In genomic region chr4:129701503-129702377, GRCm38 (mm10) we compare ENCODE assay signal across 8 mouse cellular contexts. TPM values are rescaled to one million over a fixed set of nuclear protein-coding genes. Genes with fewer than 3 reads are reported as not detected.
DNase-seq lines count a peak whose midpoint lies in the region; ATAC-seq and TF ChIP-seq lines count a peak whose summit lies in the region.

No protein-coding gene starts in this region.

- 29% methylated on average over 17 of the region's 17 CpGs for WGBS in forebrain, postnatal 0 days
- 50% methylated on average over 17 of the region's 17 CpGs for WGBS in lung, embryonic 14.5 days
- WGBS in olfactory bulb, adult 2 months, result 20% methylated on average over 17 of the region's 17 CpGs
- WGBS in thymus, adult 2 months, result 52% methylated on average over 17 of the region's 17 CpGs

- H3K9me3 ChIP-seq in forebrain, postnatal 0 days (ENCODE audit: low read length), result no peaks in the 10 kb centered on the region
- H3K9me3 ChIP-seq in lung, embryonic 14.5 days (ENCODE audit: low read depth, low read length), result no peaks in the 10 kb centered on the region

- no peaks in the 10 kb centered on the region for H3K27me3 ChIP-seq in forebrain, postnatal 0 days (ENCODE audit: insufficient read depth, low read length)
- no peaks in the 10 kb centered on the region for H3K27me3 ChIP-seq in lung, embryonic 14.5 days (ENCODE audit: insufficient read depth, low read length)
- H3K27me3 ChIP-seq in thymus, adult 2 months (ENCODE audit: control insufficient read depth, insufficient read depth, low read length), result no peaks in the 10 kb centered on the region

- H3K27ac ChIP-seq in forebrain, postnatal 0 days (ENCODE audit: low read depth, low read length), result peak overlapping the region; percentile 82
- peak overlapping the region; percentile 89 for H3K27ac ChIP-seq in layer of hippocampus, adult 2 months
- H3K27ac ChIP-seq in lung, embryonic 14.5 days (ENCODE audit: low read depth), result peak overlapping the region; percentile 73
- H3K27ac ChIP-seq in olfactory bulb, adult 2 months (ENCODE audit: insufficient read depth, low read depth, low read length), result peak overlapping the region; percentile 79
- no peak overlapping the region for H3K27ac ChIP-seq in thymus, adult 2 months (ENCODE audit: control insufficient read depth, insufficient read depth, low read length)

- peaks cover 31% of the 10 kb centered on the region for H3K36me3 ChIP-seq in forebrain, postnatal 0 days (ENCODE audit: insufficient read depth)
- peaks cover 52% of the 10 kb centered on the region for H3K36me3 ChIP-seq in lung, embryonic 14.5 days (ENCODE audit: insufficient read depth)
- H3K36me3 ChIP-seq in thymus, adult 2 months (ENCODE audit: control insufficient read depth, insufficient read depth, low read length), result peaks cover 34% of the 10 kb centered on the region

- no peak overlapping the region for H3K4me3 ChIP-seq in forebrain, postnatal 0 days (ENCODE audit: low read depth, low read length)
- H3K4me3 ChIP-seq in layer of hippocampus, adult 2 months, result peak overlapping the region; percentile 27
- no peak overlapping the region for H3K4me3 ChIP-seq in lung, embryonic 14.5 days (ENCODE audit: low read depth, low read length)
- H3K4me3 ChIP-seq in olfactory bulb, adult 2 months (ENCODE audit: insufficient read depth, low read depth, low read length), result no peak overlapping the region
- no peak overlapping the region for H3K4me3 ChIP-seq in thymus, adult 2 months (ENCODE audit: control insufficient read depth, insufficient read depth, low read length)

- peak; percentile 90 for TF ChIP-seq CTCF in forebrain, postnatal 0 days (IDR thresholded peaks at IDR 0.05; ENCODE audit: low read depth)
- TF ChIP-seq CTCF in layer of hippocampus, adult 2 months (conservative IDR thresholded peaks at IDR 0.05), result peak; percentile 91
- TF ChIP-seq CTCF in lung, embryonic 14.5 days (IDR thresholded peaks at IDR 0.05; ENCODE audit: low read depth), result peak; percentile 83
- no peak for TF ChIP-seq CTCF in olfactory bulb, adult 2 months (IDR thresholded peaks at IDR 0.05; ENCODE audit: insufficient read depth, low read depth, low read length)
- no peak for TF ChIP-seq CTCF in thymus, adult 2 months (IDR thresholded peaks at IDR 0.05; ENCODE audit: borderline replicate concordance, control insufficient read depth, extremely low read depth, insufficient read depth, low read length, poor library complexity)

- H3K9ac ChIP-seq in forebrain, postnatal 0 days, result peak overlapping the region; percentile 37; the same call in 1 of the 2 replicates
- H3K9ac ChIP-seq in lung, embryonic 14.5 days, result no peak overlapping the region

- peaks cover 18% of the 10 kb centered on the region; the same call in 1 of the 2 replicates for H3K4me1 ChIP-seq in forebrain, postnatal 0 days (ENCODE audit: insufficient read depth)
- H3K4me1 ChIP-seq in lung, embryonic 14.5 days (ENCODE audit: insufficient read depth), result peaks cover 17% of the 10 kb centered on the region
- peaks cover 9% of the 10 kb centered on the region for H3K4me1 ChIP-seq in olfactory bulb, adult 2 months (ENCODE audit: control insufficient read depth, insufficient read depth, low read length)
- peaks cover 3% of the 10 kb centered on the region for H3K4me1 ChIP-seq in thymus, adult 2 months (replicated peaks; ENCODE audit: control insufficient read depth, insufficient read depth, low read length)

- TF ChIP-seq POLR2A in olfactory bulb, adult 2 months (IDR thresholded peaks at IDR 0.05; ENCODE audit: insufficient read depth, low read depth, low read length), result no peak
- no peak for TF ChIP-seq POLR2A in thymus, adult 2 months (IDR thresholded peaks at IDR 0.05; ENCODE audit: control insufficient read depth, extremely low read depth, insufficient read depth, low read length, poor library complexity)

- ATAC-seq in forebrain, postnatal 0 days, result peak; percentile 56
- ATAC-seq in lung, embryonic 14.5 days (ENCODE audit: insufficient read depth), result peak; percentile 18; the same call in 1 of the 2 replicates

- DNase-seq in MN1 (ENCODE audit: low spot score), result peak; percentile 88
- peak; percentile 80 for DNase-seq in cerebellum, adult 8-10 months
- peak; percentile 95 for DNase-seq in forebrain, postnatal 0 days
- peak; percentile 91 for DNase-seq in heart, postnatal 4 days
- DNase-seq in layer of hippocampus, adult 2 months (ENCODE audit: low spot score in 2 of 2), result peak; percentile 83 to 89
- DNase-seq in lung, embryonic 14.5 days, result peak; percentile 94
- DNase-seq in thymus, adult 2 months, result peak; percentile 91

- peak overlapping the region; percentile 2; the same call in 1 of the 2 replicates for H3K4me2 ChIP-seq in forebrain, postnatal 0 days (ENCODE audit: low read depth)
- H3K4me2 ChIP-seq in lung, embryonic 14.5 days, result 0 out of 2 replicates have a peak overlapping the region, but pooled peaks have one; percentile 20

RNA-seq across cellular contexts. Expression of gene Tmem39b, which starts 5.1 kb away (rescaled TPM):
- total RNA-seq in forebrain, postnatal 0 days (2014; rRNA removed), result 17.2 and 23.0 TPM in 2 replicates
- 15.3 and 16.1 TPM in 2 replicates for polyA plus RNA-seq in forebrain, postnatal 0 days (2015; fragmentation: Nextera tagmentation; extraction: Ambion mirVana)
- 1 to 10 TPM; 6.6 to 6.7 TPM for total RNA-seq in heart, postnatal 4 days (2021)
- 10 to 100 TPM; 14.6 TPM for total RNA-seq in layer of hippocampus, adult 2 months (2021)
- polyA plus RNA-seq in lung, embryonic 14.5 days (2014; fragmentation: Nextera tagmentation; extraction: Ambion mirVana), result 28.7 TPM in 2 replicates
- not detected in 2 replicates for polyA plus RNA-seq in olfactory bulb, adult 2 months (2012; ENCODE audit: insufficient read depth, insufficient read length, low replicate concordance, missing spikeins)
- 68.1 and 69.6 TPM in 2 replicates for polyA plus RNA-seq in thymus, adult 2 months (2012; rRNA removed)

RNA-seq across cellular contexts. Expression of gene Kpna6, which starts 29.2 kb away (rescaled TPM):
- total RNA-seq in forebrain, postnatal 0 days (2014; rRNA removed), result 52.8 and 60.5 TPM in 2 replicates
- 9.8 and 11.2 TPM in 2 replicates for polyA plus RNA-seq in forebrain, postnatal 0 days (2015; fragmentation: Nextera tagmentation; extraction: Ambion mirVana)
- 10 to 100 TPM; 70.2 to 71.9 TPM for total RNA-seq in heart, postnatal 4 days (2021)
- total RNA-seq in layer of hippocampus, adult 2 months (2021), result 10 to 100 TPM; 88.7 to 97.9 TPM
- 12.3 and 14.9 TPM in 2 replicates for polyA plus RNA-seq in lung, embryonic 14.5 days (2014; fragmentation: Nextera tagmentation; extraction: Ambion mirVana)
- not detected in 2 replicates for polyA plus RNA-seq in olfactory bulb, adult 2 months (2012; ENCODE audit: insufficient read depth, insufficient read length, low replicate concordance, missing spikeins)
- 32.5 and 34.2 TPM in 2 replicates for polyA plus RNA-seq in thymus, adult 2 months (2012; rRNA removed)

RNA-seq across cellular contexts. Expression of gene Khdrbs1, which starts 40.4 kb away (rescaled TPM):
- 108 and 128 TPM in 2 replicates for total RNA-seq in forebrain, postnatal 0 days (2014; rRNA removed)
- 90.5 and 105 TPM in 2 replicates for polyA plus RNA-seq in forebrain, postnatal 0 days (2015; fragmentation: Nextera tagmentation; extraction: Ambion mirVana)
- 100 to 1,000 TPM; 102 to 110 TPM for total RNA-seq in heart, postnatal 4 days (2021)
- total RNA-seq in layer of hippocampus, adult 2 months (2021), result 10 to 100 TPM; 87.4 to 92.5 TPM
- polyA plus RNA-seq in lung, embryonic 14.5 days (2014; fragmentation: Nextera tagmentation; extraction: Ambion mirVana), result 139 and 144 TPM in 2 replicates
- polyA plus RNA-seq in olfactory bulb, adult 2 months (2012; ENCODE audit: insufficient read depth, insufficient read length, low replicate concordance, missing spikeins), result 153 and 170 TPM in 2 replicates
- polyA plus RNA-seq in thymus, adult 2 months (2012; rRNA removed), result 126 and 209 TPM in 2 replicates

Comparison
In these comparisons a context has a peak if more than half of its experiments do, and no peak if none do; other contexts are left out.
1. CTCF ChIP-seq: peak in forebrain, postnatal 0 days (single experiment), layer of hippocampus, adult 2 months (single experiment) and lung, embryonic 14.5 days (single experiment); none in olfactory bulb, adult 2 months (single experiment) and thymus, adult 2 months (single experiment).
2. RNA of gene Tmem39b, which starts 5.1 kb away (polyA plus RNA-seq): 68.1 to 69.6 TPM in thymus, adult 2 months, 28.7 TPM in lung, embryonic 14.5 days and 15.3 to 16.1 TPM in forebrain, postnatal 0 days; not detected in olfactory bulb, adult 2 months; every median in the first group is over 10 times any median in the second.
3. Peak in every context shown above with its lines, with median percentiles within 50 percentile points of each other: DNase-seq.